Mouse (Mus musculus) ovary, postnatal 14 days (tissue): ENCODE results near the gene Syp.
A peak's percentile ranks its signal among the peaks of the same experiment; 100 is the strongest.

Experiments
- DNase-seq: peaks from one replicate; pipeline ENCODE4 v3.0.0; 2022; ENCODE audit warnings: low spot score

Syp gene

DNA sequence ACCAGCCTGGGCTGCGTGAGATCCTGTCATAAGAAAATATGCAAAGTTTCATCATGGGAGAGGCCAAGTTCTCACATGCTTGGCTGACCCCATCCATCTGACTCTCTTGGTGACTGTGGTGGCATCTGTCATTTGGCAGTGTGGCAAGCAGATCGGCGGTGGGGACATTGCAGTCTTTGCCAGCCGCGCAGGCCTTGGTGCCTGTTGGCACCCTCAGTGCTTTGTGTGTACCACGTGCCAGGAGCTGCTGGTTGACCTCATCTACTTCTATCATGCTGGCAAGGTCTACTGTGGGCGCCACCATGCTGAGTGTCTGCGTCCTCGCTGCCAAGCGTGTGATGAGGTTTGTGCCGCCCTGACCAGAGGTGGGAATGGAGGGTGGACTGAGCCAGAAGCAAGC is 26.5 kb downstream of the Syp start:
- no peak for DNase-seq

- no peak for DNase-seq
Observed at GRCm38 (mm10) chrX:7665739-7666502, 27.6 kb downstream of the Syp start.

DNA sequence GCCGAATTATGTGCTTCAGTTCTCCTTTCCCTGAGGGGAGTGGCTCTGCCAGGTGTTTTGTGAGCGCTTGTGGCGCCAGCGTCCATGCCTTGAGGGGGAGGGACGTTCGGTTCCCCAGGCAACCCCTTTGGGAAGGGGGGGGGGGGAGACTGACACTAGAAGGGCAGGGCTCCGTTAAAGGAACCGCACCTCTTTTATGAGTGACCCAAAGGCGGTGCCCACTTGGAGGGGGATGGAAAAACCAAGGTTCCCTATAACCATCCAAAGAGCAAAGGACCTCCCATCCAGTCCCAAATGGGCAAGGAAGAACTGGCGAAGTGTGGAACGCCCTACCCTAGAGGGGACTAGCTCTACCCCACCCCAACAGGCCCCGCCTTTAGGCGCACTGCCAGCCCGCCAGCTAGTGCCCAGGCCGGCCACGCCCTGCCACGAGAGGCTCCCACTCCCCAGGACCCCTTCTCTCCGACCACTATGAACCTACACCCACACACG is 32.2 kb downstream of the Syp start:
- DNase-seq = peak; percentile 55

DNA sequence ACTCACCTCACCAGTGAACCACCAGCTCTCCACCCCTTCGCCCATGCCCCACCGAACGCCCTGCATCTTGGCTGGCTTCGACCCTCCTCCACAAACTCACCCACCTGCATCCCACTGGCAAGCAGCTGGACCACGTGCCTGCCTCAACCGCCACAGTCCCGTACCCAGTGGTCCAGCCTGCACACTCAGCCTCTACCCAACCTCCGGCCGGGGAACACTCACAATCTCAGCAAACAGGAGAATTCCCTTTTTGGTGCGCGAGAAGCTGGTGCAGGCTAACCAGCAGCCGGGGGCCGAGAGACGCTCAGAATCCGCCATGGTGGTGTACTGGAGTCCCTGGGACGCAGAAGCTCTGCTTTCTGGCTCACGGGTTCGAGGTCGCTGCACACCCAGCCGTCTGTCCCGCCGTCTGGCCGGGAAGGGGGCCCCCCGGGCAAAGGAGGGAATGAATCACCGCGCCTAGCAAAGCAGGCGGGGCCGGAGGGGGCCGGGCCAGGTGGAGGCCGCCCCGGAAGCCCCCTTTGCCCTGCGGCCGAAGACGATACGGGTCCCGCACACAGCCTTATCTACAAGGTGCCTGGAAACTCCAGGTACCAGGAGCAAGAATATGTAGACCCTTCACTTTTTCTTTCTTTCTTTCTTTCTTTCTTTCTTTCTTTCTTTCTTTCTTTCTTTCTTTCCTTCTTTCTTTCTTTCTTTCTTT is 32.8 kb downstream of the Syp start, which contains the start of gene Plp2:
TSS of gene Plp2 (minus strand) at position 470 of the 703 bp plus-strand sequence.
- no peak for DNase-seq

DNA sequence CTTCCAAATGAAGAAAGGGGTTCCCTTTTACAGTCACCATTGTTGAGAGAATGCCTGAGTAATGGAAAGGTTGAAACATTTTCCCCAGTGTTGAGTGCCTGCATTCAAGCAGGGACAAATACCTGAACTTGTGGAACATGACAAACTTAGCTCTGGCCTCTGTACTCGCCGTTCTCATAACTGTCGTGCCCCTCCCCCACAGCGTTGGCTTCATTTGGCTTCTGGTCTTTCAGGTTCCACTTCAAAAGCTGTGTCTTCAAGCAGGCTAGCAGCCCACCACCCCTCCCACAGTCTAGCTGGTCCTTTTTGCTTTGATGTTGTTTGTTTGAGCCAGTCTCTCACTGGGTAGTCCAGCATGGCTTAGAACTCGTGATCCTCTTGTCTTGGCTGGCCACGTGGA is 34.5 kb downstream of the Syp start:
- DNase-seq = no peak

DNA sequence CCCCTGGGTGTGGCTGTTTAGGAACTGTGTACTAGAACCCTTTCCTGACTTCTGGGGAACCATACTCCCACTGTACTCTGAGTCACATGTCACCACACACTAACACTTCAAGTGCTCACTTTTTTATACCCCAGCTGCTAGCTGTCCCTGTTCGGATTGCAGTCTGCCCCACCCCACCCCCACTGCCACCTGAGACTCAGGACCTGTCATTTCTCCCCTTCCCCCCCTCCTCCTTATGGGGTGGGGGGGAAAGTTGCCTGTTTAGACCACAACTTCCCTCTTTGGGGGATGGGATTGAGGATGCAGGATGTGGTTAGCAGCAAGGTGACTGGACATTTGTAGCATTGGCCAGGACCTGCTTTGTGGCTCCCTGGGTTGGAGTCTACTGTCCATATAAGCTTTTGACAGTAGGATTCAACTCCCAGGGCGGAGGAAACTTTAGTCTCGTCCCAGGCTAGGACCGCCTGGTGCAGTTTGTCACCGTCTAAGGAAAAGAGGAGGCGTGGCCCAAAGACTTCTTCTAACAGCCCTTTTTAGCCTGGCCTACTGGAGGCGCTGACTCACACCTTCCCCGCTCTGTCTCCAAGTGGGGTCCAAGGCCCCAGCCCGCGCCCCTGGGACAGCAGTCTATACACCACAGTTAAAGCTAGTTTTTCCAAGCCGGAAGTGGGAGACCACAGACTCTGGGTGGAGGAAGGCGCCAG is 35.5 kb downstream of the Syp start:
- DNase-seq = no peak

GRCm38 (mm10) chrX:7674284-7675000 is 36.2 kb downstream of the Syp start:
- DNase-seq = no peak

GRCm38 (mm10) chrX:7675001-7675380 is 36.7 kb downstream of the Syp start:
- DNase-seq = no peak

DNA sequence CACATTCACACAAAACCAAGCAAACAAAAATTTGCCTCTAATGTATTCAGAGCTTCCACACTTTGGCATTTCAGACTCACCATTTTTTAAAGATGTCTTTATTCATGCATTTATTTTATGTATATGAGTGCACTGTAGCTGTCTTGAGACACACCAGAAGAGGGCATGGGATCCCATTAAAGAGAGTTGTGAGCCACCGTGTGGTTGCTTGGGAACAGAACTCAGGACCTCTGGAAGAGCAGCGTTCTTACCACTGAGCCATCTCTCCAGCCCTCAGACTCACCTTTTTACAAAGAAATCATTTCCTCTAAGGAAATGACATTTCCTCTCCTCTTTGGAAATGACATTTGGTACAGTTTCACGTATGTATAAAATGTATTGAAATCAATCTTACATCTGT is 40.7 kb downstream of the Syp start:
- no peak for DNase-seq

- DNase-seq = peak; percentile 83
Observed at GRCm38 (mm10) chrX:7679405-7680056, 41.3 kb downstream of the Syp start.

DNA sequence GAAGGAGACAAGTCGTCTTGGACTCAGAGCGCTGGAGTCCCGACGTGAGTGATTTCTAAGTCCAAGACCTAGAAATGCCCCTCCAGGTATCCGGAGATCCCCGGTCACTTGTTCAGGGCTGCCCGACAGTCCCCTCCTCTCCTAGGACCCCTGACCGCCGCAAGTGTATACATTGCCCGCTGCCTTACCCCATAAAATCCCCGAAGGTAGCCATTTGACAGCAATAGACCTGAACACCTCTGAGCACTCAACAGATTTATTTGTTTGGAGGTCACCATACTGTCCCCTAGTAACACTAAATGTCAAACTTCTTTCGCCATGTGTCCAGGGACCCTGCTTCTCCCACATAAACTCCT is 41.8 kb downstream of the Syp start:
- no peak for DNase-seq

GRCm38 (mm10) chrX:7680864-7681263 is 42.6 kb downstream of the Syp start, which contains the start of gene Magix:
Gene Magix, minus strand, starts transcription at chrX:7681251.
- no peak for DNase-seq

GRCm38 (mm10) chrX:7688321-7688720 is 50.0 kb downstream of the Syp start:
- no peak for DNase-seq

DNA sequence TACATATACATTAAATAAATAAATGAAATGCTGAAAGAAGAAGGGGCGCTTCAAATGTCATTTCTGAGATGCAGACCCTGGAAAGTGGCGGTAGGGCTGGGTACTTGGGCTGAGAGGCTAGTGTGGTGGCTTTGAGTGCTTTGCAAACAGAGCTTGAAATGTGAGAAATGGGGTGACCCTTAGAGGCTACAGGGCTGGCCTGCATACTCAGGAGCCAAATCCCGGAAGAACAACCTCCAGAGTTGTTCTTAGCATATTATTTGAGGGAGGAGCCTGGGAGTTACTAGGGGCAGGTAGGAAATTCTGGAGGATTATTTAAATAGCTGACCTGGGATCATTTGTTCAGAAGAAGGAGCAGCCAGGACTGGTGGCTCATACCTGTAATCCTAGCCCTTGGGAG is 52.2 kb downstream of the Syp start:
- no peak for DNase-seq

DNA sequence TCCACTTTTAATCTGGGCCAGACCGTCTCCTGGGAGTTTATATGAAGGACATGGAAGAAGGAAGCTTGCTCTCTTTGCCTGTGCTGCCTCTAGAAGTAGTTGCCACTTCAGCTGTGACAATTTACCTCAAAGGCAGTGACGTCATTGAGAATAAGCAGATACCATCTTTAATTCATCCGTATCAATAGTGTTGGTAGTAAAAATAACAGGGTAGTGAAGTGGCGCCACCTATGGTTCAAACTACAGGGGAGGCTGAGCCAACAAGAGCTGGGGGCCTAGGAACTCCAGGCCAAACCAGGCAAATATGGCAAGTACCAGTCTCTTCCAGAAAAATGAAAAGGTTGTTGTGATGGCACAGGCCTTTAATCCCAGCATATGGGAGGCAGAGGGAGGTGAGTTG is 54.6 kb downstream of the Syp start:
- no peak for DNase-seq

GRCm38 (mm10) chrX:7696520-7696919 is 58.2 kb downstream of the Syp start:
- no peak for DNase-seq

GRCm38 (mm10) chrX:7696954-7697381 is 58.7 kb downstream of the Syp start, which contains the start of gene Gpkow:
Gene Gpkow, plus strand, starts transcription at chrX:7697131.
- DNase-seq = peak; percentile 38
